Mouse (Mus musculus) megakaryocyte-erythroid progenitor cell, adult 5-6 weeks (primary cell): Measurements from ENCODE around the gene Neurl3. TPM values are rescaled to one million over a fixed set of nuclear protein-coding genes. Genes with fewer than 3 reads are reported as not detected.

ENCODE experiments used
- ATAC-seq: replicated peaks from 2 replicates; pipeline ENCODE4 v1.8.0; 2016; ENCODE audit warnings: mild to moderate bottlenecking, inconsistent platforms; ENCODE audit not compliant: severe bottlenecking, poor library complexity, low FRiP score, low TSS enrichment
- total RNA-seq, 2 experiments: library from RNA; stranded (forward) in 1 of 2; stranded (reverse) in 1 of 2; fragments of 200-1000, 215-1000 nt in 1 of 2; fragments of >200 nt in 1 of 2; fragmentation: Nextera tagmentation in 1 of 2; gene quantifications; 2 replicates each; pipeline ENCODE4 v1.2.3; 2014 to 2017

Gene Neurl3
- total RNA-seq (2014; fragmentation: Nextera tagmentation) (5.4 and 5.5 TPM in 2 replicates), total RNA-seq (2017) (7.4 and 7.8 TPM in 2 replicates)

DNA sequence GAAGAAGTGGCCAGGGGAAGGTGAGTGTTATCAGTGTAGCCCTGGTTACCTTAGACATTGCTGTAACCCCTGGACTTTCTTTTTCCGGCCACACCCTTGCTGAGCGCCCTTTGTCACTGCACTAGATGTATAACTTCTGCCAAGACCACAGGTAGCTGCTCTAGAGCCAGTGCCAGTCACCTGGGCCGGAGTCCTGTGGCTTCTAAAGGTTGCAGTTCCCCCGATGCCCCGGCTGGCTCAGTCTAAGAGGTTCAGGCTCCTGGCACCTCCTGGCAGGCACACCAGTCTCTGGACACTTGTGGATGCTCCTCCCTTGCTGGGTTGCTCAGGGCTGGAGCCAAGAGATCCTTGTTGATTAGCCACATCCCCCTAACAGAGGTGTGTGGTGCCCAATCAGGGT is at the start of gene Neurl3:
Neurl3 (minus strand) TSS at position 225 of the 400 bp plus-strand sequence.
- ATAC-seq = no peak

GRCm38 (mm10) chr1:36323746-36324448 is 49.4 kb upstream of the Neurl3 start:
- peak; percentile 80 for ATAC-seq

DNA sequence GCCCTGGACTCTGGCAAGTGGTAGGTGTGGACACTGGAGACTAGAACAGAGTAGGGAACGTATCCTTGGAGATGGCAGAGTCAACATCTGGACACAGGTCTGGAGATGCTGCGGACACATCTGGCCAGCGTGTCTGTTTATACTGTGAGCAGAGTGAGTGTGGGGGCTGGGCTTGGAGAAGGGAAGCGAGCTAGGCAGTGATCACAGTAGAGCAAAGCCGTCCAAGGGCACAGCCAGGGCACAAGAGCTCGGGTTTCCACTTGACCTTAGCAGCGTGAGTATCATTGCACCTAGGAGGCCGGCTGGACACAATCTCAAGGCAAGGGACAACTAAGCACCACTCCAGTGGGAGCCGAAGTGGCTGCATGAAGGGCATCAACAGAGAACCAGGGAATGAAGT is 48.6 kb upstream of the Neurl3 start:
- no peak for ATAC-seq

GRCm38 (mm10) chr1:36321829-36322573 is 47.5 kb upstream of the Neurl3 start:
- ATAC-seq = peak; percentile 40; the same call in 1 of the 2 replicates

GRCm38 (mm10) chr1:36321164-36321563 is 46.7 kb upstream of the Neurl3 start:
- no peak for ATAC-seq

DNA sequence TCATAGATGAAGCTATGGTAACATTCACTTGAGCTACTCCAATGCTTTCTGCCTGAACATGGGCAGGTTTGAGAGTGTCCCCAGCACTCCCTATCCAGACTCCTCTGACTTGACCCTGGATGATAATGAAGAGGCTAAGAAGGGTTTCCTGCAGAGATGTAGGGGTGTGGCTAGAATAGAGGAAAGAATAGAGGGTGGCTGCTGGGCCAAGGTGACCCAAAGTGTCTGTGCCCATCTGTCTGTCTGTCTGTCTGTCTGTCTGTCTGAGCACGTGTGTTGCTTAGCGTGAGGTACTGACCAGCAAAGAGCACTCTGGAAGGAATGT is 41.3 kb upstream of the Neurl3 start:
- no peak for ATAC-seq

- ATAC-seq = 0 out of 2 replicates have a peak, but pooled peaks have one; percentile 38
Observed at GRCm38 (mm10) chr1:36314959-36315775, 40.7 kb upstream of the Neurl3 start.

DNA sequence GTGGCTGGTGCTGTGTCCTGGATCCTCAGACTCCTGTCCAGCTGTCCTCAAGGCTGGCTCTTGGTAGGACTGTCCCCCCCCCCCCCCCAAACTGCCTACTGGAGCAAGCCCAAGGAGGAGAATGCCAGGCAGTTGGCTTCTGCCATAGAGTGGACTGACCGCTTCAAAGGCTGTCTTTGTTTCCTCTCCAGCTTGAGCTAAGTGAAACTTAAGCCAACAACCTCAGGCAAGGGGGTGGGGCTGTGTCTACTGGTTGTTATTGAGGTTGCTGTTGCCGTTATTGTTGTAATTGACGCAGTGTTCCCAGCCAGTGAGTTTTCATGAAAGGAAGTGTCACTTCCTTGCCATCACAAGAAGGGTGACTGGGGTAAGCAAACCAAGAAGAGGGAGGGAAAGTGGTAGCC is 35.0 kb upstream of the Neurl3 start:
- no peak for ATAC-seq

GRCm38 (mm10) chr1:36308966-36309475 is 34.5 kb upstream of the Neurl3 start:
- no peak for ATAC-seq

DNA sequence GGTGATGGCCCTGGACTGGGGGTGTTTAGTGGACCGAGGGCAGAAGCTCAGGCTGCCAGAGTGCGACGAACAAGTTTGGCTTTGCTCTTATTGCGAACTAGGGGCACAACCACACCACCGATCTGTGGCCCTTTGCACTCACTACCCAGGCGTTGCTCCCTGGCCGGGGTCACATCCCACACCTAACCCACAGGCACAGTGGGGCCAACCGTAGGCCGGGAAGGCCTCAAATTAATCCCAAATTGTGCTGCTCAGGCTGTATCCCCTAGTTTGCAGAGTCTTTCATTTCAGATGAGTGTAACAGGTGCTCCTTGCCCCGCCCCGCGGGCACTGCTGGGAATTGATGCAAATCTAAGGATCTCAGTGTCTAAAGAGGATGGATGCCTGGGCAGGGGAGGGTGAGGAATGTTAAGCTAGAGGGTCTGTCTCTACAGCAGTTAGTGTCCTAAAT is 34.0 kb upstream of the Neurl3 start:
- no peak for ATAC-seq

- ATAC-seq = peak; percentile 82
Observed at GRCm38 (mm10) chr1:36307495-36308280, 33.2 kb upstream of the Neurl3 start, which contains the start of gene Arid5a. TSS of gene Arid5a (plus strand) at chr1:36307733.

DNA sequence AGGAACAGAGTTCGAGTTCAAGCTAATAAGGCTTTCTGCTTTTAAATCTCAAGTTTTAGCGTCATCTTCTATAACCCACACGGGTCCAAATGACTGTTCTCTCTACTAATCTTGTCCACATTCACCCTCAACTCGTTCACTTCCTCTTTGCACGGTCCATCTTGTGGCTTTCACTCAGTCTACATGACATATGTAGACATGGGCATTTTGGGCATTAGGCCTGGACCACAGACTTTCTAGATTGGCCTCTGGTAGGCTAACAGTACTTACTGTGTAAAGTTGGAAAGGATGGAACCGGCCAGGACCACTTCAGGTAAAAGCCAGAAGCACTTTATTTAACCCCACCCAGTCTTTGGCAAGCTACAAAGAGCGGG is 32.6 kb upstream of the Neurl3 start:
- ATAC-seq = no peak

DNA sequence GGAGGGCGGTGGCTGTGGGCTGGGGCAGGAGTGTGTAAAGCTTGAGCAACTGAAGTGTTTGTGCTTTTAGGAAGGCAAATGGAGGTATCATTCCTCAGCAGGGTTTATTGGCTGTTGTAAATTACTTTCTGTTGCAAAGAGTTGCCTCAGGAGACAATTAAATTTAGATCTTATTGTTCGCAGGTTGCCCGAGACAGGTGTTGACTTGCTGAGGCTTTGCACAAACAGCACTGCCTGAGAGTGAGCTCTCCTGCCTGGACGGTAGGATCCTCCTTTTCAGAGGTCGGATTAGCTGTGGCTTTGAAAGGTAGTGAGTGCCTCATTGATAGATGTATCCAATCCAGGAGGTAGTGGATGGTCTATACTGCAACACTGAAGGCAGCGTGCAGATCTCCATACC is 31.6 kb upstream of the Neurl3 start:
- no peak for ATAC-seq

DNA sequence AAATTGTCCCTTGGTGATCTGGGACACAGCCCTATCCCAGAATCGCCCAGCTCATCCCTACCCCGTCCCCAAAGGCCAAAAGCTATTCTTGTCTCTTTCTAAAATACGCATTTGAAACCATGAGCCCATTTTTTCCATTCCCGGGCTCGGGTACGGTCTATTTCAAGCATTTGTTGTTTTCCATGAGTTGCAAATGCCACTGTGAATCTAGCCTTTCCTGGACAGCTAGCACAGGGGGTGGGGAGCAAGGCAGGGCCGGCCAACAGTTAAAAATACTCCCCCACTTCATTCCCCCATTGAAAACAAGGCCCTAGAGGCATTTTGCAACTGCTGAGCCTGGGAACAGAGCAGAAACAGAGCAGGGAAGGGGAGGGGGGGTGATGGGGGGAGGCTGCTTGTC is 30.3 kb upstream of the Neurl3 start:
- no peak for ATAC-seq

- no peak for ATAC-seq
Observed at GRCm38 (mm10) chr1:36303381-36304320, 29.2 kb upstream of the Neurl3 start.

DNA sequence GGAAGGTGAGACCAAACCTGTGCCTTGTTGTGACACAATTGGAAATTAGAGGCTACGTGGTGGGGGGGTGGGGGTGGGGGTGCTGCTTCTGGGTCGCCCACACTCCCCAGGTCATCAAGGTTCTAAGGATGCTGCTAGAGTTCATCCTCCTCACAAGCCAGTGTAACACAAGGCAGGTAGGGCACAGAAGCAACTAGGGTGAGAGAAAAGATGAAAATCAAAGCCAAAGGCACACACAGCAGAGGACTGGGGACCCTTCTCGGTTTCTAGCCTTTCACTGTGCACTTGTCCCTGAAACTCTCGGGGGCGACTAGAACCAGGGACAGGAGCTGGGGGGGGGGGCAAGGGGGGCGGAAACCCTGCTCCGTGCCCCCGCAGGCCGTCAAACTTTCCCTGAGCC is 28.5 kb upstream of the Neurl3 start:
- no peak for ATAC-seq

GRCm38 (mm10) chr1:36302273-36302672 is 27.8 kb upstream of the Neurl3 start:
- ATAC-seq = no peak

DNA sequence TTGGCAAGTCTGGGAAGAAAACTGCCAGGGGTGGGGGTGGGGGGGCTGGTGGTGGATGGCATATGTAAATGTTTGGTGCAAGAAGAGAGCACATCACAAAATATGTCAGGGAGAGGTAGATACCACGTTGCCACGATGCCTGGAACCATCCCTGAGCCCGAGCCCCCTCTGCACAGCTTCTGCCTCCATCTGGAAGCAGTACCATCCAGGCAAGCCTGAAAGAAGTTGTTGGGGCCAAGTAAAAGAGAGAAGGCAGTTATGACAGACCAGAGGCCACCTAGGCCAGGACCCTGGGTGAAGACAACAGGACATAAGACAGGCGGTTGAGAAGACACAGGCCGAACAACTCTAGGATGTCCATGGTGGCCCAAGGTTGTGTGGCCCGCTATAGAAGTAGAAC is 26.0 kb upstream of the Neurl3 start:
- no peak for ATAC-seq
